Mouse (Mus musculus) embryonic fibroblast, embryonic 13.5 days (primary cell): Measurements from ENCODE around the gene Il17re. TPM values are rescaled to one million over a fixed set of nuclear protein-coding genes. Genes with fewer than 3 reads are reported as not detected.

Experiments used
- H3K27ac ChIP-seq: 2 replicates; pipeline ENCODE4 v1.5.1; 2012; ENCODE audit warnings: low read length, control low read depth, inconsistent platforms; ENCODE audit not compliant: insufficient read depth
- H3K4me1 ChIP-seq: 2 replicates; pipeline ENCODE4 v1.6.1; 2011; ENCODE audit warnings: low read length; ENCODE audit not compliant: control insufficient read depth, insufficient read depth
- H3K4me3 ChIP-seq: 2 replicates; pipeline ENCODE4 v1.5.1; 2011; ENCODE audit warnings: mild to moderate bottlenecking, control low read depth, low read length; ENCODE audit not compliant: insufficient read depth
- CTCF ChIP-seq: IDR thresholded peaks from 2 replicates; pipeline ENCODE4 v1.5.1; 2011; ENCODE audit warnings: mild to moderate bottlenecking, control low read depth, low read length, moderate library complexity, borderline replicate concordance; ENCODE audit not compliant: insufficient read depth
- POLR2A ChIP-seq: IDR thresholded peaks from 2 replicates; pipeline ENCODE4 v1.6.1; 2011; ENCODE audit warnings: low read depth, mild to moderate bottlenecking, control low read depth, low read length, moderate library complexity
- polyA plus RNA-seq: library from polyadenylated mRNA; stranded (reverse); fragments of >200 nt; gene quantifications from 2 replicates; pipeline ENCODE4 v1.2.4, GENCODE M21; 2011; ENCODE audit warnings: low read depth; ENCODE audit not compliant: missing spikeins, insufficient read length

Gene Il17re
- polyA plus RNA-seq, 1 experiment: not detected

DNA sequence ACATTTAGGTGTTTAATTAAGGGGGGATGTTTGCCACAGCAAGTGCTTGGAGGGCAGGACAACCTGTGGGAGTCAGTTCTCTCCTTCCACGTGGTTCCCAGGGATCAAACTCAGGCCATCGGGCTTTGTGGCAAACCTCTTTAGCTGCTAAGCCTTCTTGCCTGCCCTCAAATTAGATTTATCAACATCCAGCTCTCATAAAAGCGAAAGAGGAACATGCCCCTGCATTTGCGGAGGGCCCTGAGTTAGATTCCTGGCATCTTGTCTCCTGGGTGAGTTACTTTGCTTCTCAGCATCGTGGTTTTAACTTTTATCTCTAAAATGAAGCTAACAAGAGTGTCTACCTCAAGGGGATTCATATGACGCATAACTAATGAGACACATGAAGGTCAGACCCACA, 41.1 kb downstream of the Il17re start:
- H3K4me1 ChIP-seq: no peaks in the 10 kb centered on the region
- H3K4me3 ChIP-seq: no peak overlapping the region
- no peak overlapping the region for H3K27ac ChIP-seq
- TF ChIP-seq POLR2A (no peak), CTCF (no peak)

DNA sequence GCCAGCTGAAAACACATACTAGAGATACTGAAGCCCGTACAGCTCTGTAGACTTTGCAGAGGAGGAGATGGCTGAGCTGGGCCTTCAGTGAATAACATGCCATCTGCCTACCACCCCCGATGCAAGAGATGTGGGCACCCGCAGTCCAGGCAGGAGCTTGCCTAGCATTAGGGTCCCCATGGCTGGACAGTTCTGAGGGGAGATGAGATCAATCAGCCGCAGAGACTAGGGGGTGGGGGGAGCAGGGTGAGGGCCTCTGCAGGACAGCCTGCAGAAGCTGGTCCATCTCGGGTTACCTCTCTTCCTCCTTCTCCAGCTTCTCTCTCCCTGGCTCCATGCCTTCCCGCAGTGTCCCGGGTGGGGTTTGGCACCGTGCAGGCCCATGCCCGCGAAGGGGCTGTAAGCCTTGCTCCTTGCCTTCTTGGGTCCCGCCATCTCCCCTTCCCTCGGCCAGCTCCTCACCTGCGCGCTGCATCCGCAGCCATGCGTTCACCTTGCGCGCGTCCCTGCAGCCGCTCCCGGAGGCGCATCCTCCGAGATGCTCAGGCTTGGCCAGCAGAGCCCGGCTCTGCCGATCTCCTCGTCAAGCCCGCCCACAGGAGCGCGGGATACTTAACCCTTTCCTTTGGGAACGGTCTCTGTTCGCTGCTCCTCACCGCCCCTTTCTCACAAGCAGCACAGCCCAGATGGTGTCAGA, 43.3 kb downstream of the Il17re start, which contains the start of gene Prrt3:
Prrt3 (minus strand) TSS at position 544 of the 697 bp plus-strand sequence.
- no peak for TF ChIP-seq CTCF
- no peak for TF ChIP-seq POLR2A
- Histone ChIP-seq H3K4me1 (no peaks in the 10 kb centered on the region), H3K4me3 (no peak within 1 kb of the TSS), H3K27ac (no peak within 1 kb of the TSS)

GRCm38 (mm10) chr6:113502801-113503200, 44.5 kb downstream of the Il17re start:
- Histone ChIP-seq H3K27ac (no peak overlapping the region), H3K4me1 (no peaks in the 10 kb centered on the region), H3K4me3 (no peak overlapping the region)
- TF ChIP-seq POLR2A (no peak), CTCF (no peak)

DNA sequence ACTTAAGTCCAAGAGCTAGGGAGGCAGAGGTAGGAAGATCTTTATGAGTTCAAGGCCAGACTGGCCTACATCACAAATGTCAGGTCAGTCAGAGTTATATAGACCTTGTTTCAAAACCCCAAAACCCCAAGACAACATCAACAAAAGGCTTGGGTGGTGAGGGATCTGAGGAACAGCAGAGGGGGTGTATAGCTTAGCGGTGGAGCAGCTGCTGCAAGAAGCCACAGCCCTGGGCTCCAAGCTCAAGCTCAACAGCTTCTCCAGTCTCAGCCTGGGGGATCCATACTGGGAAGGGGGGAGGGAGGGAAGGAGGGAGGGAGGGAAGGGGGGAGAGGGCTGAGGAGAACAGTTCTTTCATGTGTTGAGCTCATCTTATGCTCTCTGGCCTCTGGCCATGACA, 47.4 kb downstream of the Il17re start:
- Histone ChIP-seq H3K4me3 (no peak overlapping the region), H3K4me1 (no peaks in the 10 kb centered on the region), H3K27ac (no peak overlapping the region)
- TF ChIP-seq CTCF (no peak), POLR2A (no peak)

DNA sequence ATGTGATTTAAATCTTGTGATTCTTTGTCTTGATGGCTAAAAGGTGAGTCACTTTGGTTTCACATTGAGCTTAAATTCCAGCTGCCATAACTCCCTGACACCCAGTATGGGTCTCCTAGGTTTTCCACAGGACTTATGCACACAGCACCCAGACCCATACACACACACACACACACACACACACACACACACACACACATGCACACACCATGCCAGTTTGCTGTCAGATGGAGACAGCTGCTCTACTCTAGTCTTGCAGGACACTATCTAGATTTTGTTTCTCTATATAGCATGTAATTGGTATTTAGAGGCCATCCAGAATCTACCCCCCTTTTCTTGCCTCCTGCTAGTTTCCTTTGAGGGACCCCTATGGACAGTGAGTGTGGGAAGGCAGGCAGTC, 48.8 kb downstream of the Il17re start:
- no peak overlapping the region for H3K4me3 ChIP-seq

GRCm38 (mm10) chr6:113508272-113508946, 50.1 kb downstream of the Il17re start:
- H3K4me3 ChIP-seq: no peak overlapping the region
- no peak overlapping the region for H3K27ac ChIP-seq
- TF ChIP-seq POLR2A: no peak
- TF ChIP-seq CTCF: no peak
- no peaks in the 10 kb centered on the region for H3K4me1 ChIP-seq

More for the DNA sequence above, 48.8 kb downstream of the Il17re start:
- TF ChIP-seq POLR2A (no peak), CTCF (no peak)
- Histone ChIP-seq H3K27ac (no peak overlapping the region), H3K4me1 (no peaks in the 10 kb centered on the region)

- TF ChIP-seq POLR2A (no peak), CTCF (no peak)
- Histone ChIP-seq H3K27ac (no peak overlapping the region), H3K4me3 (no peak overlapping the region), H3K4me1 (no peaks in the 10 kb centered on the region)
Observed at GRCm38 (mm10) chr6:113508947-113509280, 50.6 kb downstream of the Il17re start.

GRCm38 (mm10) chr6:113513944-113514343, 55.7 kb downstream of the Il17re start:
- Histone ChIP-seq H3K27ac (no peak overlapping the region), H3K4me3 (no peak overlapping the region), H3K4me1 (no peaks in the 10 kb centered on the region)
- TF ChIP-seq CTCF (no peak), POLR2A (no peak)

DNA sequence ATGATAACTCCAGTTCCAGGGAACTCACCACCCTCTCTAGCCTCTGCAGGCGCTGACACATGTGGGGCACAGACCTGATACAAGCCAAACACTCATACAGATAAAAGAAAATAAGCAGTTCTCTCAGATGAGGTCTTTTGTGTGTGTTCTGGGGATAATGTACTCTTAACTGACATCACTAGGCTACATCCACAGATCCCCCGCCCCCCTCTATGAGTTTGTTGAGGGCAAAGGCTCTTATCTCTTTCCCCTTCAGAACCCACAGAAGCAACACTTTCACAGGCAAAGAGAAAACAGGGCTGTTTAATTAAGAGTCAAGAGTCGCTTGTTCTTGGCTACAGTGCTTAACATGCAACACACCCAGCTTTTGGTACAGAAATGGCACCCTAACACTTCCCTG, 56.3 kb downstream of the Il17re start:
- no peaks in the 10 kb centered on the region for H3K4me1 ChIP-seq
- no peak overlapping the region for H3K27ac ChIP-seq
- no peak overlapping the region for H3K4me3 ChIP-seq
- TF ChIP-seq CTCF (no peak), POLR2A (no peak)

GRCm38 (mm10) chr6:113517434-113518080, 59.3 kb downstream of the Il17re start:
- H3K4me1 ChIP-seq: peaks cover 1% of the 10 kb centered on the region
- H3K27ac ChIP-seq: no peak overlapping the region
- H3K4me3 ChIP-seq: no peak overlapping the region
- TF ChIP-seq CTCF (no peak), POLR2A (no peak)

Other genes with a start within 250 kb of the Il17re start
- 17.6 and 19.7 TPM in 2 replicates for gene Mtmr14, start 220.6 kb upstream of the Il17re start, polyA plus RNA-seq
- 0.25 TPM in 1 of 2 replicates, not detected in the other for gene Cpne9, start 176.2 kb upstream of the Il17re start, polyA plus RNA-seq
- gene Brpf1, start 151.3 kb upstream of the Il17re start, polyA plus RNA-seq: 16.5 and 17.0 TPM in 2 replicates
- gene Ogg1, start 131.5 kb upstream of the Il17re start, polyA plus RNA-seq: 20.9 and 24.3 TPM in 2 replicates
- gene Camk1, start 114.5 kb upstream of the Il17re start, polyA plus RNA-seq: 56.3 and 66.6 TPM in 2 replicates
- 26.0 and 31.5 TPM in 2 replicates for gene Tada3, start 80.6 kb upstream of the Il17re start, polyA plus RNA-seq
- gene Arpc4, start 80.4 kb upstream of the Il17re start, polyA plus RNA-seq: 179 and 247 TPM in 2 replicates
- 6.6 and 7.7 TPM in 2 replicates for gene Ttll3, start 69.2 kb upstream of the Il17re start, polyA plus RNA-seq
- gene Rpusd3, start 39.1 kb upstream of the Il17re start, polyA plus RNA-seq: 7.7 and 8.0 TPM in 2 replicates
- not detected in 2 replicates for gene Cidec, start 22.7 kb upstream of the Il17re start, polyA plus RNA-seq
- 48.6 and 48.9 TPM in 2 replicates for gene Jagn1, start 15.9 kb upstream of the Il17re start, polyA plus RNA-seq
- 20.7 and 23.5 TPM in 2 replicates for gene Il17rc, start 12.9 kb downstream of the Il17re start, polyA plus RNA-seq
- gene Creld1, start 24.8 kb downstream of the Il17re start, polyA plus RNA-seq: 27.5 and 34.4 TPM in 2 replicates
- gene Prrt3, start 43.4 kb downstream of the Il17re start, polyA plus RNA-seq: not detected in 2 replicates
- 79.5 and 90.5 TPM in 2 replicates for gene Emc3, start 73.2 kb downstream of the Il17re start, polyA plus RNA-seq
- 9.2 and 15.6 TPM in 2 replicates for gene Fancd2, start 73.2 kb downstream of the Il17re start, polyA plus RNA-seq
- not detected in 2 replicates for gene Fancd2os, start 142.2 kb downstream of the Il17re start, polyA plus RNA-seq
- 162 and 173 TPM in 2 replicates for gene Brk1, start 146.3 kb downstream of the Il17re start, polyA plus RNA-seq
- 23.5 and 38.7 TPM in 2 replicates for gene Vhl, start 165.5 kb downstream of the Il17re start, polyA plus RNA-seq
- 21.3 and 28.4 TPM in 2 replicates for gene Irak2, start 180.0 kb downstream of the Il17re start, polyA plus RNA-seq
- 47.5 and 48.1 TPM in 2 replicates for gene Tatdn2, start 238.6 kb downstream of the Il17re start, polyA plus RNA-seq